Mouse (Mus musculus): ENCODE measurements around the gene Daglb. TPM values are rescaled to one million over a fixed set of nuclear protein-coding genes. Genes with fewer than 3 reads are reported as not detected.

The Daglb gene
- polyA plus RNA-seq (2014; fragmentation: Nextera tagmentation; extraction: Ambion mirVana), result 9.7 and 11.2 TPM in 2 replicates

- Histone ChIP-seq H3K27me3 (replicated peaks; ENCODE audit: control insufficient read depth, insufficient read depth, low read length) (no peaks in the 10 kb centered on the region), H3K4me3 (ENCODE audit: low read depth, low read length) (peak within 1 kb of the TSS; percentile 71), H3K27ac (ENCODE audit: low read depth, low read length) (peak within 1 kb of the TSS; percentile 52; the same call in 1 of the 2 replicates), H3K9ac (ENCODE audit: low read length) (peak within 1 kb of the TSS; percentile 76), H3K4me2 (ENCODE audit: low read length) (peak within 1 kb of the TSS; percentile 72), H3K9me3 (replicated peaks; ENCODE audit: control insufficient read depth, low read length) (no peaks in the 10 kb centered on the region), H3K36me3 (ENCODE audit: control insufficient read depth, insufficient read depth, low read length) (peaks cover 21% of the 10 kb centered on the region), H3K4me1 (ENCODE audit: control insufficient read depth, insufficient read depth, low read length) (peaks cover 7% of the 10 kb centered on the region; the same call in 1 of the 2 replicates)
- WGBS, result 3% methylated on average over 43 of the region's 43 CpGs
- peak; percentile 96 for DNase-seq (ENCODE audit: low spot score)
- peak; percentile 99 for ATAC-seq
Measured at GRCm38 (mm10) chr5:143464100-143464756, at the start of gene Daglb. TSS of gene Daglb (plus strand) at chr5:143464584.

GRCm38 (mm10) chr5:143421484-143421883, 42.9 kb upstream of the Daglb start:
- WGBS, result 89% methylated on average over 4 of the region's 4 CpGs
- H3K36me3 ChIP-seq (ENCODE audit: control insufficient read depth, insufficient read depth, low read length), result peaks cover 54% of the 10 kb centered on the region
- H3K9me3 ChIP-seq (replicated peaks; ENCODE audit: control insufficient read depth, low read length), result no peaks in the 10 kb centered on the region
- no peaks in the 10 kb centered on the region for H3K4me1 ChIP-seq (ENCODE audit: control insufficient read depth, insufficient read depth, low read length)
- H3K4me3 ChIP-seq (ENCODE audit: low read depth, low read length), result no peak overlapping the region
- no peak overlapping the region for H3K9ac ChIP-seq (ENCODE audit: low read length)
- no peak overlapping the region for H3K4me2 ChIP-seq (ENCODE audit: low read length)
- ATAC-seq (no peak), DNase-seq (ENCODE audit: low spot score) (no peak)
- H3K27ac ChIP-seq (ENCODE audit: low read depth, low read length), result no peak overlapping the region
- no peaks in the 10 kb centered on the region for H3K27me3 ChIP-seq (replicated peaks; ENCODE audit: control insufficient read depth, insufficient read depth, low read length)

- no peak for DNase-seq (ENCODE audit: low spot score)
- WGBS, result 90% methylated on average over 4 of the region's 4 CpGs
Measured at GRCm38 (mm10) chr5:143422990-143423389, 41.4 kb upstream of the Daglb start.

GRCm38 (mm10) chr5:143423899-143424519, 40.4 kb upstream of the Daglb start:
- WGBS, result 34% methylated on average over 6 of the region's 6 CpGs
- no peak overlapping the region for H3K9ac ChIP-seq (ENCODE audit: low read length)
- H3K9me3 ChIP-seq (replicated peaks; ENCODE audit: control insufficient read depth, low read length), result no peaks in the 10 kb centered on the region
- H3K4me1 ChIP-seq (ENCODE audit: control insufficient read depth, insufficient read depth, low read length), result no peaks in the 10 kb centered on the region
- no peaks in the 10 kb centered on the region for H3K27me3 ChIP-seq (replicated peaks; ENCODE audit: control insufficient read depth, insufficient read depth, low read length)
- ATAC-seq (peak; percentile 60; the same call in 1 of the 2 replicates), DNase-seq (ENCODE audit: low spot score) (peak; percentile 64)
- no peak overlapping the region for H3K4me3 ChIP-seq (ENCODE audit: low read depth, low read length)
- no peak overlapping the region for H3K4me2 ChIP-seq (ENCODE audit: low read length)
- no peak overlapping the region for H3K27ac ChIP-seq (ENCODE audit: low read depth, low read length)
- peaks cover 30% of the 10 kb centered on the region for H3K36me3 ChIP-seq (ENCODE audit: control insufficient read depth, insufficient read depth, low read length)

More at GRCm38 (mm10) chr5:143422990-143423389, 41.4 kb upstream of the Daglb start:
- no peak overlapping the region for H3K9ac ChIP-seq (ENCODE audit: low read length)
- no peak overlapping the region for H3K27ac ChIP-seq (ENCODE audit: low read depth, low read length)
- H3K4me3 ChIP-seq (ENCODE audit: low read depth, low read length), result no peak overlapping the region
- no peaks in the 10 kb centered on the region for H3K27me3 ChIP-seq (replicated peaks; ENCODE audit: control insufficient read depth, insufficient read depth, low read length)
- no peak for ATAC-seq
- no peak overlapping the region for H3K4me2 ChIP-seq (ENCODE audit: low read length)
- no peaks in the 10 kb centered on the region for H3K4me1 ChIP-seq (ENCODE audit: control insufficient read depth, insufficient read depth, low read length)
- peaks cover 40% of the 10 kb centered on the region for H3K36me3 ChIP-seq (ENCODE audit: control insufficient read depth, insufficient read depth, low read length)
- H3K9me3 ChIP-seq (replicated peaks; ENCODE audit: control insufficient read depth, low read length), result no peaks in the 10 kb centered on the region

GRCm38 (mm10) chr5:143434421-143434820, 30.0 kb upstream of the Daglb start:
- WGBS, result 12% methylated on average over 4 of the region's 4 CpGs

GRCm38 (mm10) chr5:143441298-143441697, 23.1 kb upstream of the Daglb start:
- WGBS, result 78% methylated on average over 3 of the region's 3 CpGs
- ATAC-seq (no peak), DNase-seq (ENCODE audit: low spot score) (no peak)
- Histone ChIP-seq H3K4me3 (ENCODE audit: low read depth, low read length) (no peak overlapping the region), H3K9me3 (replicated peaks; ENCODE audit: control insufficient read depth, low read length) (no peaks in the 10 kb centered on the region), H3K9ac (ENCODE audit: low read length) (no peak overlapping the region), H3K4me1 (ENCODE audit: control insufficient read depth, insufficient read depth, low read length) (no peaks in the 10 kb centered on the region), H3K36me3 (ENCODE audit: control insufficient read depth, insufficient read depth, low read length) (no peaks in the 10 kb centered on the region), H3K27me3 (replicated peaks; ENCODE audit: control insufficient read depth, insufficient read depth, low read length) (no peaks in the 10 kb centered on the region), H3K27ac (ENCODE audit: low read depth, low read length) (no peak overlapping the region), H3K4me2 (ENCODE audit: low read length) (no peak overlapping the region)

More at GRCm38 (mm10) chr5:143434421-143434820, 30.0 kb upstream of the Daglb start:
- no peak for ATAC-seq
- no peak overlapping the region for H3K4me3 ChIP-seq (ENCODE audit: low read depth, low read length)
- H3K4me2 ChIP-seq (ENCODE audit: low read length), result no peak overlapping the region
- DNase-seq (ENCODE audit: low spot score), result peak; percentile 39
- no peak overlapping the region for H3K9ac ChIP-seq (ENCODE audit: low read length)
- H3K9me3 ChIP-seq (replicated peaks; ENCODE audit: control insufficient read depth, low read length), result no peaks in the 10 kb centered on the region
- H3K27me3 ChIP-seq (replicated peaks; ENCODE audit: control insufficient read depth, insufficient read depth, low read length), result no peaks in the 10 kb centered on the region
- H3K27ac ChIP-seq (ENCODE audit: low read depth, low read length), result no peak overlapping the region
- no peaks in the 10 kb centered on the region for H3K4me1 ChIP-seq (ENCODE audit: control insufficient read depth, insufficient read depth, low read length)
- no peaks in the 10 kb centered on the region for H3K36me3 ChIP-seq (ENCODE audit: control insufficient read depth, insufficient read depth, low read length)

GRCm38 (mm10) chr5:143441753-143442152, 22.6 kb upstream of the Daglb start:
- Histone ChIP-seq H3K27ac (ENCODE audit: low read depth, low read length) (no peak overlapping the region), H3K9me3 (replicated peaks; ENCODE audit: control insufficient read depth, low read length) (no peaks in the 10 kb centered on the region), H3K36me3 (ENCODE audit: control insufficient read depth, insufficient read depth, low read length) (no peaks in the 10 kb centered on the region), H3K27me3 (replicated peaks; ENCODE audit: control insufficient read depth, insufficient read depth, low read length) (no peaks in the 10 kb centered on the region), H3K9ac (ENCODE audit: low read length) (no peak overlapping the region), H3K4me3 (ENCODE audit: low read depth, low read length) (no peak overlapping the region), H3K4me1 (ENCODE audit: control insufficient read depth, insufficient read depth, low read length) (no peaks in the 10 kb centered on the region), H3K4me2 (ENCODE audit: low read length) (no peak overlapping the region)
- no peak for ATAC-seq
- DNase-seq (ENCODE audit: low spot score), result no peak
- WGBS, result 84% methylated on average over 12 of the region's 12 CpGs

GRCm38 (mm10) chr5:143463671-143464070, 713 bp upstream of the Daglb start:
- Histone ChIP-seq H3K9ac (ENCODE audit: low read length) (peak overlapping the region; percentile 76), H3K4me2 (ENCODE audit: low read length) (peak overlapping the region; percentile 72), H3K4me3 (ENCODE audit: low read depth, low read length) (peak overlapping the region; percentile 71), H3K4me1 (ENCODE audit: control insufficient read depth, insufficient read depth, low read length) (peaks cover 7% of the 10 kb centered on the region; the same call in 1 of the 2 replicates), H3K27ac (ENCODE audit: low read depth, low read length) (no peak overlapping the region), H3K9me3 (replicated peaks; ENCODE audit: control insufficient read depth, low read length) (no peaks in the 10 kb centered on the region), H3K36me3 (ENCODE audit: control insufficient read depth, insufficient read depth, low read length) (peaks cover 18% of the 10 kb centered on the region), H3K27me3 (replicated peaks; ENCODE audit: control insufficient read depth, insufficient read depth, low read length) (no peaks in the 10 kb centered on the region)
- DNase-seq (ENCODE audit: low spot score) (no peak), ATAC-seq (no peak)
- WGBS, result 80% methylated on average over 11 of the region's 11 CpGs

GRCm38 (mm10) chr5:143464757-143465118, 354 bp downstream of the Daglb start:
- DNase-seq (ENCODE audit: low spot score) (no peak), ATAC-seq (peak; percentile 78)
- Histone ChIP-seq H3K4me1 (ENCODE audit: control insufficient read depth, insufficient read depth, low read length) (peaks cover 7% of the 10 kb centered on the region; the same call in 1 of the 2 replicates), H3K4me2 (ENCODE audit: low read length) (peak overlapping the region; percentile 72), H3K9me3 (replicated peaks; ENCODE audit: control insufficient read depth, low read length) (no peaks in the 10 kb centered on the region), H3K36me3 (ENCODE audit: control insufficient read depth, insufficient read depth, low read length) (peaks cover 26% of the 10 kb centered on the region), H3K27ac (ENCODE audit: low read depth, low read length) (peak overlapping the region; percentile 52; the same call in 1 of the 2 replicates), H3K27me3 (replicated peaks; ENCODE audit: control insufficient read depth, insufficient read depth, low read length) (no peaks in the 10 kb centered on the region), H3K4me3 (ENCODE audit: low read depth, low read length) (peak overlapping the region; percentile 71), H3K9ac (ENCODE audit: low read length) (peak overlapping the region; percentile 76)
- under 1% methylated on average over 20 of the region's 20 CpGs for WGBS

All from forebrain, embryonic 14.5 days (tissue).